Mouse (Mus musculus): Measurements from ENCODE around the gene Cct4. TPM values are rescaled to one million over a fixed set of nuclear protein-coding genes. Genes with fewer than 3 reads are reported as not detected.

Gene Cct4
- total and polyA plus RNA-seq, 3 experiments = 387 to 567 (median 552) TPM

GRCm38 (mm10) chr11:22979221-22979620, 11.1 kb upstream of the Cct4 start:
- H3K4me3 ChIP-seq (ENCODE audit: control insufficient read depth in 1 of 2, insufficient read depth in 1 of 2, low read depth in 2 of 2, low read length in 2 of 2) = no peak overlapping the region
- DNase-seq (ENCODE audit: low read depth, low spot score) = no peak
- peaks cover 9 to 21% of the 10 kb centered on the region in 2 experiments; a peak in 3 of 4 replicates for H3K4me1 ChIP-seq (ENCODE audit: control insufficient read depth in 1 of 2, insufficient read depth in 2 of 2, low read length in 2 of 2)
- H3K79me2 ChIP-seq (ENCODE audit: control insufficient read depth, insufficient read depth, low read length, poor library complexity) = peaks cover 58% of the 10 kb centered on the region
- H3K27ac ChIP-seq (ENCODE audit: control insufficient read depth, low read depth, low read length) = no peak overlapping the region
- no peaks in the 10 kb centered on the region for H3K27me3 ChIP-seq (ENCODE audit: control insufficient read depth in 1 of 2, insufficient read depth in 2 of 2, low read length in 2 of 2)
- no peak overlapping the region for H3K9ac ChIP-seq (ENCODE audit: control insufficient read depth, low read depth, low read length, poor library complexity, severe bottlenecking)
- TF ChIP-seq KAT2A (conservative IDR thresholded peaks at IDR 0.05; ENCODE audit: low read depth, low read length) (no peak), NELFE (IDR thresholded peaks at IDR 0.05; ENCODE audit: low read depth, low read length) (no peak), RCOR1 (IDR thresholded peaks at IDR 0.05; ENCODE audit: low read depth, low read length) (no peak), E2F4 (IDR thresholded peaks at IDR 0.05; ENCODE audit: borderline replicate concordance, low read depth, low read length) (no peak), ZMIZ1 (IDR thresholded peaks at IDR 0.05; ENCODE audit: low read depth, low read length) (no peak), ZKSCAN1 (IDR thresholded peaks at IDR 0.05; ENCODE audit: low read depth, low read length) (no peak), CHD1 (IDR thresholded peaks at IDR 0.05; ENCODE audit: low read depth, low read length) (no peak), POLR2A (IDR thresholded peaks at IDR 0.05; ENCODE audit: control insufficient read depth in 1 of 2, insufficient read depth in 1 of 2, low read depth in 1 of 2, low read length in 2 of 2, poor library complexity in 1 of 2) (no peak), ELF1 (IDR thresholded peaks at IDR 0.05; ENCODE audit: low read depth, low read length) (no peak), CTCF (IDR thresholded peaks at IDR 0.05 in 2 of 3, conservative IDR thresholded peaks at IDR 0.05 in 1 of 3; ENCODE audit: control insufficient read depth in 1 of 3, insufficient read depth in 1 of 3, low read depth in 2 of 3, low read length in 3 of 3, poor library complexity in 1 of 3, severe bottlenecking in 1 of 3) (no peak), MYB (IDR thresholded peaks at IDR 0.05; ENCODE audit: low read depth, low read length) (no peak), SIN3A (IDR thresholded peaks at IDR 0.05; ENCODE audit: low read length) (no peak), HCFC1 (IDR thresholded peaks at IDR 0.05; ENCODE audit: low read depth, low read length) (no peak), POLR2AphosphoS2 (IDR thresholded peaks at IDR 0.05; ENCODE audit: low read length) (no peak), NRF1 (IDR thresholded peaks at IDR 0.05; ENCODE audit: insufficient read depth, low read depth, low read length, poor library complexity, severe bottlenecking) (no peak), JUND (IDR thresholded peaks at IDR 0.05; ENCODE audit: low read depth, low read length) (no peak), MAFK (IDR thresholded peaks at IDR 0.05; ENCODE audit: borderline replicate concordance, low read depth, low read length) (no peak), EP300 (IDR thresholded peaks at IDR 0.05; ENCODE audit: low read depth in 1 of 2, low read length in 2 of 2) (no peak), SMC3 (IDR thresholded peaks at IDR 0.05; ENCODE audit: low read depth, low read length) (no peak)
- H3K9me3 ChIP-seq (replicated peaks; ENCODE audit: insufficient read depth, low read length) = no peaks in the 10 kb centered on the region
- H3K36me3 ChIP-seq (ENCODE audit: control insufficient read depth in 1 of 2, insufficient read depth in 2 of 2, low read length in 2 of 2) = peaks cover 0 to 48% of the 10 kb centered on the region in 2 experiments; a peak in 3 of 4 replicates

DNA sequence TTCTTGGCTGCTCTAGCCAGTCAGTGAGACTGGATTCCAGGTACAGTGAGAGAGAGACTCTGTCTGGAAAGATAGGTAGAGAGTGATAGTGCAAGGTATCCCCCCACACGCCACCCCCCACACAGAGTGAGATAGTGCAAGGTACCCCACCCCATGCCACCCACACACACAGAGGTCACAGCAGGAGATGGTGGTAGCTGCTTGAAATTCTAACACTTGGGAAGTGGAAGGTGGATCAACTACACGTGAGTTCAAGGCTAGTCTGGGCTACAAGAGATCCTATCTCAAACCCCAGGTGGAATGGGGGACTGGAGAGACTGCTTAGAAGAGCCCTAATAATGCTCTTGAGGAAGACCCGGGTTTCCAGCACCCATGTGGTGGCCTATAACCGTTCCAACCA, 9.3 kb upstream of the Cct4 start:
- TF ChIP-seq MYC (IDR thresholded peaks at IDR 0.05; ENCODE audit: low read depth, low read length) (no peak), POLR2A (IDR thresholded peaks at IDR 0.05; ENCODE audit: control insufficient read depth in 1 of 2, insufficient read depth in 1 of 2, low read depth in 1 of 2, low read length in 2 of 2, poor library complexity in 1 of 2) (peak in 1 of 2 experiments; percentile 16; a peak in 1 of 4 replicates), UBTF (IDR thresholded peaks at IDR 0.05; ENCODE audit: borderline replicate concordance, insufficient read depth, low read depth, low read length) (no peak), SMC3 (IDR thresholded peaks at IDR 0.05; ENCODE audit: low read depth, low read length) (no peak), MEF2A (IDR thresholded peaks at IDR 0.05; ENCODE audit: extremely low read depth, insufficient replicate concordance, low read depth, low read length, poor library complexity, severe bottlenecking) (no peak), TBP (IDR thresholded peaks at IDR 0.05; ENCODE audit: low read depth, low read length) (no peak), RAD21 (IDR thresholded peaks at IDR 0.05; ENCODE audit: low read depth, low read length) (no peak), RCOR1 (IDR thresholded peaks at IDR 0.05; ENCODE audit: low read depth, low read length) (no peak), ZMIZ1 (IDR thresholded peaks at IDR 0.05; ENCODE audit: low read depth, low read length) (no peak), POLR2AphosphoS5 (IDR thresholded peaks at IDR 0.05; ENCODE audit: borderline replicate concordance, low read depth, low read length) (no peak), ZKSCAN1 (IDR thresholded peaks at IDR 0.05; ENCODE audit: low read depth, low read length) (no peak), CHD2 (IDR thresholded peaks at IDR 0.05; ENCODE audit: low read length) (no peak), GATA1 (IDR thresholded peaks at IDR 0.05; ENCODE audit: low read depth, low read length) (peak; percentile 22), JUND (IDR thresholded peaks at IDR 0.05; ENCODE audit: low read depth, low read length) (no peak), MYB (IDR thresholded peaks at IDR 0.05; ENCODE audit: low read depth, low read length) (no peak), SIN3A (IDR thresholded peaks at IDR 0.05; ENCODE audit: low read length) (no peak), NRF1 (IDR thresholded peaks at IDR 0.05; ENCODE audit: insufficient read depth, low read depth, low read length, poor library complexity, severe bottlenecking) (no peak), POLR2AphosphoS2 (IDR thresholded peaks at IDR 0.05; ENCODE audit: low read length) (no peak)
- Histone ChIP-seq H3K9ac (ENCODE audit: control insufficient read depth, low read depth, low read length, poor library complexity, severe bottlenecking) (peak overlapping the region; percentile 73), H3K79me2 (ENCODE audit: control insufficient read depth, insufficient read depth, low read length, poor library complexity) (peaks cover 45% of the 10 kb centered on the region), H3K27me3 (ENCODE audit: control insufficient read depth in 1 of 2, insufficient read depth in 2 of 2, low read length in 2 of 2) (no peaks in the 10 kb centered on the region), H3K36me3 (ENCODE audit: control insufficient read depth in 1 of 2, insufficient read depth in 2 of 2, low read length in 2 of 2) (peaks cover 0 to 43% of the 10 kb centered on the region in 2 experiments; a peak in 2 of 4 replicates), H3K27ac (ENCODE audit: control insufficient read depth, low read depth, low read length) (peak overlapping the region; percentile 88), H3K9me3 (replicated peaks; ENCODE audit: insufficient read depth, low read length) (no peaks in the 10 kb centered on the region), H3K4me3 (ENCODE audit: control insufficient read depth in 1 of 2, insufficient read depth in 1 of 2, low read depth in 2 of 2, low read length in 2 of 2) (peak overlapping the region; percentile 60 to 65), H3K4me1 (ENCODE audit: control insufficient read depth in 1 of 2, insufficient read depth in 2 of 2, low read length in 2 of 2) (peaks cover 9 to 18% of the 10 kb centered on the region in 2 experiments; a peak in 3 of 4 replicates)
- DNase-seq (ENCODE audit: low read depth, low spot score) = peak; percentile 61

Measured in MEL (cell line).